Mouse (Mus musculus) intestine, embryonic 16.5 days (tissue): ENCODE data around the gene Lrrc7. TPM values are rescaled to one million over a fixed set of nuclear protein-coding genes. Genes with fewer than 3 reads are reported as not detected.

ENCODE experiments used
- ATAC-seq: fragments of 200-750 bp; cut with Nextera tagmentation; 2 replicates; pipeline ENCODE4 v1.8.0; 2017; ENCODE audit warnings: moderate TSS enrichment, moderate library complexity
- H3K27ac ChIP-seq: fragments of 300-500 bp; sonication (generic); 2 replicates; pipeline ENCODE4 v1.5.1; 2014; ENCODE audit warnings: mild to moderate bottlenecking, low read length
- H3K27me3 ChIP-seq: fragments of 300-500 bp; sonication (generic); replicated peaks from 2 replicates; pipeline ENCODE4 v1.6.1; 2014; ENCODE audit warnings: low read length, control low read depth, mixed read lengths; ENCODE audit not compliant: control insufficient read depth, insufficient read depth
- H3K36me3 ChIP-seq: fragments of 300-500 bp; sonication (generic); 2 replicates; pipeline ENCODE4 v1.6.1; 2014; ENCODE audit warnings: low read length, control low read depth; ENCODE audit not compliant: control insufficient read depth, insufficient read depth
- H3K4me1 ChIP-seq: fragments of 300-500 bp; sonication (generic); 2 replicates; pipeline ENCODE4 v1.6.1; 2014; ENCODE audit warnings: low read length, control low read depth, mixed read lengths; ENCODE audit not compliant: control insufficient read depth, insufficient read depth
- H3K4me2 ChIP-seq: fragments of 300-500 bp; sonication (generic); 2 replicates; pipeline ENCODE4 v1.6.1; 2014; ENCODE audit warnings: low read depth, low read length, control low read depth
- H3K4me3 ChIP-seq: fragments of 300-500 bp; sonication (generic); 2 replicates; pipeline ENCODE4 v1.5.1; 2014; ENCODE audit warnings: mild to moderate bottlenecking, low read length
- H3K9ac ChIP-seq: fragments of 300-500 bp; sonication (generic); 2 replicates; pipeline ENCODE4 v1.6.1; 2014; ENCODE audit warnings: low read depth, low read length
- H3K9me3 ChIP-seq: fragments of 300-500 bp; sonication (generic); 2 replicates; pipeline ENCODE4 v1.6.1; 2016; ENCODE audit warnings: low read length, control low read depth; ENCODE audit not compliant: control insufficient read depth
- WGBS: fragments of 180-500 bp; shearing (Covaris S2); extraction: QIAGEN DNeasy Blood & Tissue Kit; methylation state at CpG from one replicate; pipeline ENCODE4 v1.1.7; 2014; 5-methylcytosine and 5-hydroxymethylcytosine counted together
- polyA plus RNA-seq: library from polyadenylated mRNA; unstranded; fragments of >200 nt; fragmentation: Nextera tagmentation; extraction: Ambion mirVana; gene quantifications from 2 replicates; pipeline ENCODE4 v1.2.1, GENCODE M21; 2015

Lrrc7 gene
- polyA plus RNA-seq, 1 experiment from 2014 or later = 0.88 TPM

DNA sequence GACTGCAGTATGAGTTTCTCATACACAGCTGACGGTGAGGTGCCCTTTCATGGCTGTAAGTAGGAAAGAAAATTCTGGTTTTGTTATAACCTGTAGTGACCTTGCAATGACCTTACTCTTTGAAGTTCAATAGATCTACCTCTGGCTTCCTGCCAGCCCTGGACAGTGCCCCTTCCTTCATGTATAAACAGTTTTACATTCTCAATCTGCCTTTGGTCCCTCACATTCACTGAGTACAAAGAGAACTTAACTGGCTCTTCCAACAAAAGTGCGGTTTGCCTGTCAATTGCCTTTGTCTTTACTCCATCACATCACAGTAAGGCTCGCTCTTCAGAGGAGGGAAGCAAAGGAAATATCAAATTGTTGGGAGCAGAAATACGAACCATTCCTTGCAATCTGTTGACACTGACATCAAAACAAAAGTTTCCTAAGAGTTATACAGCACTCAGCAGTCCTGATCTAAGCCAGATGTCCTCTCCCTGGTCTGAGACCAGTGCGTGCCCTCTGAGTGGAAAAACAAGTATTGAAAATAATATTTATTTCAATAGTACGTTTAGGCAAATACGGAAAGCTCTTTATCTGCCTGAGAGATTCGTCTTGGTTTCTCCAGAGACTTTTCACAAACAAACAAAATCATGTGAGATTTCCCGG, 493.3 kb downstream of the Lrrc7 start:
- no peak overlapping the region for H3K27ac ChIP-seq
- no peaks in the 10 kb centered on the region for H3K36me3 ChIP-seq
- no peaks in the 10 kb centered on the region for H3K4me1 ChIP-seq
- no peaks in the 10 kb centered on the region for H3K9me3 ChIP-seq
- H3K4me2 ChIP-seq = no peak overlapping the region
- no peak overlapping the region for H3K4me3 ChIP-seq
- H3K27me3 ChIP-seq = no peaks in the 10 kb centered on the region
- ATAC-seq = no peak
- 55% methylated on average over 9 of the region's 9 CpGs for WGBS
- no peak overlapping the region for H3K9ac ChIP-seq

- Histone ChIP-seq H3K27me3 (no peaks in the 10 kb centered on the region), H3K4me3 (no peak overlapping the region), H3K4me1 (no peaks in the 10 kb centered on the region), H3K4me2 (no peak overlapping the region), H3K36me3 (no peaks in the 10 kb centered on the region), H3K9me3 (no peaks in the 10 kb centered on the region), H3K9ac (no peak overlapping the region), H3K27ac (no peak overlapping the region)
- no peak for ATAC-seq
- WGBS = 62% methylated on average over 7 of the region's 7 CpGs
Observed at GRCm38 (mm10) chr3:158067916-158068315, 494.1 kb downstream of the Lrrc7 start.

- Histone ChIP-seq H3K9me3 (no peaks in the 10 kb centered on the region), H3K4me1 (no peaks in the 10 kb centered on the region), H3K4me3 (no peak overlapping the region), H3K36me3 (no peaks in the 10 kb centered on the region), H3K4me2 (no peak overlapping the region), H3K27me3 (no peaks in the 10 kb centered on the region), H3K9ac (no peak overlapping the region), H3K27ac (no peak overlapping the region)
- no peak for ATAC-seq
- WGBS = 94% methylated on average over 2 of the region's 2 CpGs
Observed at GRCm38 (mm10) chr3:158065256-158065655, 496.8 kb downstream of the Lrrc7 start.

DNA sequence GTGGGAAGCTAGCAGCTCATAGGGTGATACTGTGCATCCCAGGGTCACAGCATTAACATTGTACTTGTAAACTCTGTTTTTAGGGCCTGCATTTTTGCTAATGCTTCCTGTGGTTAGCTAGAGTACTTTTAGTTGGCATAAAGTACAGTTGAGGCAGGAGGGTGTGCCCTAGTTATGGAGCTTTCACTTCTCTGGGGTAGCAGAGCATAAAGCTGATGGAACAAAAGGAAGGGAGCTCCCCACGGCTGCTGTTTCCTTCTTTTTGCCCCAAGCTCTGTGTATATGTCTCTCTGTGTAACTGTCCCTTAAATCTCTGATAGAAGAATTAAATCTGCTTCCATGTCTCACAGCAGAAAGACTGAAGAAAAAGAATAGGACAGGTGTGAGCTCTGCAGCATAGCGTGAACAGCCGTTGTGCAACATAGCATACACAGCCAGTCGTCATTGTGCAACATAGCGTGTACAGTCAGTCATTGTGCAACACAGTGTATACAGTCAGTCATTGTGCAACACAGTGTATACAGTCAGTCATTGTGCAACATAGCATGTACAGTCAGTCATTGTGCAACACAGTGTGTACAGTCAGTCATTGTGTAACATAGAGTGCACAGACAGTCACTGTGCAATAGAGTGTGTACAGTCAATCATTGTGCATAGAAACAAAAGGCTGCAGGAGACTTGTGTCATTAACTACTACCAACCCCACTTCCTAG, 500.1 kb downstream of the Lrrc7 start:
- H3K9me3 ChIP-seq = no peaks in the 10 kb centered on the region
- H3K4me2 ChIP-seq = no peak overlapping the region
- no peaks in the 10 kb centered on the region for H3K27me3 ChIP-seq
- 92% methylated on average over 5 of the region's 5 CpGs for WGBS
- peak; percentile 44; the same call in 1 of the 2 replicates for ATAC-seq
- no peaks in the 10 kb centered on the region for H3K4me1 ChIP-seq
- no peak overlapping the region for H3K9ac ChIP-seq
- H3K36me3 ChIP-seq = peaks cover 2% of the 10 kb centered on the region; the same call in 1 of the 2 replicates
- no peak overlapping the region for H3K27ac ChIP-seq
- no peak overlapping the region for H3K4me3 ChIP-seq

- peaks cover 3% of the 10 kb centered on the region; the same call in 1 of the 2 replicates for H3K36me3 ChIP-seq
- H3K27me3 ChIP-seq = no peaks in the 10 kb centered on the region
- no peak overlapping the region for H3K4me3 ChIP-seq
- H3K9me3 ChIP-seq = no peaks in the 10 kb centered on the region
- 82% methylated on average over 2 of the region's 2 CpGs for WGBS
- no peak overlapping the region for H3K27ac ChIP-seq
- H3K4me2 ChIP-seq = no peak overlapping the region
- no peaks in the 10 kb centered on the region for H3K4me1 ChIP-seq
- no peak overlapping the region for H3K9ac ChIP-seq
- no peak for ATAC-seq
Observed at GRCm38 (mm10) chr3:158060621-158061291, 501.3 kb downstream of the Lrrc7 start.

GRCm38 (mm10) chr3:158049508-158049907, 512.5 kb downstream of the Lrrc7 start:
- no peaks in the 10 kb centered on the region for H3K36me3 ChIP-seq
- H3K27me3 ChIP-seq = no peaks in the 10 kb centered on the region
- no peaks in the 10 kb centered on the region for H3K9me3 ChIP-seq
- ATAC-seq = no peak
- H3K27ac ChIP-seq = no peak overlapping the region
- no peaks in the 10 kb centered on the region for H3K4me1 ChIP-seq
- H3K4me3 ChIP-seq = no peak overlapping the region
- no peak overlapping the region for H3K4me2 ChIP-seq
- no peak overlapping the region for H3K9ac ChIP-seq
- WGBS = 87% methylated on average over 2 of the region's 2 CpGs

DNA sequence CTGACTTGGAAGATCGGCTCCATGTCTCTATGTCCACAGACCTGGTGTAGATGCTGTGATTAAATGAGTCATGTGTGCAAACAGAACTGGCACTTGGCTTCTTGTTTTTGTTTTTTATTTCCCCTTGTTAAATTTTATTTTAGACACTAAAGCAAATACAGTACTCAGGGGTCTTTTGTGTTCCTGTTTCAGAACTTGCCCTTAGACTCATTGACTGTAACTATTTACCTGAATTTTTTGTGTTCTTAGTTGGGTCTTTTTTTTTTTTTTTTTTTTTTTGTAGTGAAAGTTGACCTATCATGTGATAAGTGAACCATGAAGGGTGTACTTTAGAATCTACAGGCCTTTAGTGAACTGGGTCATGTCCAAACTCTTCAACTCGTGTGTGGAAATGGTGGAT, 521.3 kb downstream of the Lrrc7 start:
- H3K27ac ChIP-seq = no peak overlapping the region
- no peak overlapping the region for H3K4me2 ChIP-seq

GRCm38 (mm10) chr3:158038106-158038505, 523.9 kb downstream of the Lrrc7 start:
- Histone ChIP-seq H3K36me3 (no peaks in the 10 kb centered on the region), H3K4me3 (no peak overlapping the region), H3K27ac (no peak overlapping the region), H3K4me1 (peaks cover 8% of the 10 kb centered on the region), H3K9me3 (no peaks in the 10 kb centered on the region), H3K9ac (no peak overlapping the region), H3K4me2 (no peak overlapping the region), H3K27me3 (no peaks in the 10 kb centered on the region)
- 79% methylated on average over 3 of the region's 3 CpGs for WGBS
- no peak for ATAC-seq

More for the DNA sequence above, 521.3 kb downstream of the Lrrc7 start:
- H3K4me1 ChIP-seq = peaks cover 3% of the 10 kb centered on the region; the same call in 1 of the 2 replicates
- no peak for ATAC-seq
- no peak overlapping the region for H3K9ac ChIP-seq
- no peaks in the 10 kb centered on the region for H3K36me3 ChIP-seq
- WGBS = 88% methylated on average over 2 of the region's 2 CpGs
- H3K27me3 ChIP-seq = no peaks in the 10 kb centered on the region
- H3K9me3 ChIP-seq = no peaks in the 10 kb centered on the region
- no peak overlapping the region for H3K4me3 ChIP-seq

- no peaks in the 10 kb centered on the region for H3K27me3 ChIP-seq
- H3K4me3 ChIP-seq = peak within 1 kb of the TSS; percentile 90
- peak; percentile 95 for ATAC-seq
- under 1% methylated on average over 55 of the region's 55 CpGs for WGBS
- peak within 1 kb of the TSS; percentile 97 for H3K9ac ChIP-seq
- H3K4me2 ChIP-seq = peak within 1 kb of the TSS; percentile 57
- H3K4me1 ChIP-seq = peaks cover 11% of the 10 kb centered on the region
- peak within 1 kb of the TSS; percentile 94 for H3K27ac ChIP-seq
- H3K36me3 ChIP-seq = no peaks in the 10 kb centered on the region
- H3K9me3 ChIP-seq = no peaks in the 10 kb centered on the region
Observed at GRCm38 (mm10) chr3:158036329-158036988, 525.6 kb downstream of the Lrrc7 start, which contains the start of the genes Srsf11 and Lrrc40. Gene Srsf11, minus strand, starts transcription at chr3:158036639. Gene Lrrc40, plus strand, starts transcription at chr3:158036662.
